Mouse (Mus musculus): ENCODE measurements at regions not wholly inside any gene's neighbourhood (a gene's known extent, or its start where the extent isn't known, plus 50 kb on each side); places are given as distances from the start of the nearest gene placed in this dataset.
"Not testable (repeated sequence)": the region's sequence is repeated elsewhere in the genome, so short reads cannot be mapped to it uniquely, and the experiment has no call there.

- no peak for ATAC-seq
- no peaks in the 10 kb centered on the region for H3K27me3 ChIP-seq
- no peaks in the 10 kb centered on the region for H3K9me3 ChIP-seq
- H3K36me3 ChIP-seq = no peaks in the 10 kb centered on the region
- no peak overlapping the region for H3K27ac ChIP-seq
- no peak overlapping the region for H3K4me3 ChIP-seq (replicated peaks)
- no peaks in the 10 kb centered on the region for H3K4me1 ChIP-seq (replicated peaks)
- no peak overlapping the region for H3K9ac ChIP-seq (replicated peaks)
- WGBS = 92% methylated on average over 4 of the region's 4 CpGs
- no peak overlapping the region for H3K4me2 ChIP-seq (replicated peaks)
These were observed 196.4 kb downstream of the Tdrd3 start for GRCm38 (mm10) chr14:87612871-87613270.

GRCm38 (mm10) chr14:87619368-87620035 is 203.1 kb downstream of the Tdrd3 start:
- no peak overlapping the region for H3K9ac ChIP-seq (replicated peaks)
- H3K36me3 ChIP-seq = no peaks in the 10 kb centered on the region
- H3K4me1 ChIP-seq (replicated peaks) = no peaks in the 10 kb centered on the region
- no peak for ATAC-seq
- H3K27me3 ChIP-seq = no peaks in the 10 kb centered on the region
- 69% methylated on average over 5 of the region's 5 CpGs for WGBS
- no peak overlapping the region for H3K4me3 ChIP-seq (replicated peaks)
- H3K27ac ChIP-seq = no peak overlapping the region
- H3K9me3 ChIP-seq = no peaks in the 10 kb centered on the region
- H3K4me2 ChIP-seq (replicated peaks) = no peak overlapping the region

GRCm38 (mm10) chr14:87631078-87631813 is 214.8 kb downstream of the Tdrd3 start:
- Histone ChIP-seq H3K4me3 (replicated peaks) (no peak overlapping the region), H3K9ac (replicated peaks) (no peak overlapping the region), H3K4me2 (replicated peaks) (no peak overlapping the region), H3K27ac (no peak overlapping the region), H3K36me3 (no peaks in the 10 kb centered on the region), H3K9me3 (no peaks in the 10 kb centered on the region), H3K27me3 (no peaks in the 10 kb centered on the region), H3K4me1 (replicated peaks) (no peaks in the 10 kb centered on the region)
- ATAC-seq = 0 out of 2 replicates have a peak, but pooled peaks have one; percentile 40
- WGBS = 62% methylated on average over 7 of the region's 7 CpGs

- ATAC-seq = no peak
- no peaks in the 10 kb centered on the region for H3K9me3 ChIP-seq
These were observed 218.2 kb downstream of the Tdrd3 start for GRCm38 (mm10) chr14:87634596-87634995.

GRCm38 (mm10) chr14:87637131-87637530 is 220.7 kb downstream of the Tdrd3 start:
- no peak overlapping the region for H3K4me2 ChIP-seq (replicated peaks)
- no peaks in the 10 kb centered on the region for H3K27me3 ChIP-seq
- H3K9ac ChIP-seq (replicated peaks) = no peak overlapping the region
- H3K4me1 ChIP-seq (replicated peaks) = no peaks in the 10 kb centered on the region
- no peak overlapping the region for H3K27ac ChIP-seq
- H3K9me3 ChIP-seq = no peaks in the 10 kb centered on the region
- WGBS = 89% methylated on average over 2 of the region's 2 CpGs
- ATAC-seq = no peak
- H3K36me3 ChIP-seq = no peaks in the 10 kb centered on the region
- no peak overlapping the region for H3K4me3 ChIP-seq (replicated peaks)

More at GRCm38 (mm10) chr14:87634596-87634995, 218.2 kb downstream of the Tdrd3 start:
- no peak overlapping the region for H3K9ac ChIP-seq (replicated peaks)
- no peaks in the 10 kb centered on the region for H3K36me3 ChIP-seq
- no peak overlapping the region for H3K4me2 ChIP-seq (replicated peaks)
- H3K27me3 ChIP-seq = no peaks in the 10 kb centered on the region
- 24% methylated on average over 3 of the region's 3 CpGs for WGBS
- H3K27ac ChIP-seq = no peak overlapping the region
- H3K4me3 ChIP-seq (replicated peaks) = no peak overlapping the region
- no peaks in the 10 kb centered on the region for H3K4me1 ChIP-seq (replicated peaks)

GRCm38 (mm10) chr14:87667910-87668309 is 251.5 kb downstream of the Tdrd3 start:
- Histone ChIP-seq H3K27me3 (no peaks in the 10 kb centered on the region), H3K36me3 (no peaks in the 10 kb centered on the region), H3K4me3 (replicated peaks) (no peak overlapping the region), H3K27ac (no peak overlapping the region), H3K9ac (replicated peaks) (no peak overlapping the region), H3K4me2 (replicated peaks) (no peak overlapping the region), H3K4me1 (replicated peaks) (0 out of 2 replicates have a peak, but pooled peaks cover 2% of the 10 kb centered on the region), H3K9me3 (no peaks in the 10 kb centered on the region)
- ATAC-seq = peak; percentile 58
- 74% methylated on average over 2 of the region's 2 CpGs for WGBS

GRCm38 (mm10) chr14:87669496-87669895 is 253.1 kb downstream of the Tdrd3 start:
- H3K4me1 ChIP-seq (replicated peaks) = 0 out of 2 replicates have a peak, but pooled peaks cover 2% of the 10 kb centered on the region
- no peak overlapping the region for H3K4me2 ChIP-seq (replicated peaks)
- WGBS = 93% methylated on average over 2 of the region's 2 CpGs
- no peak overlapping the region for H3K9ac ChIP-seq (replicated peaks)
- H3K9me3 ChIP-seq = no peaks in the 10 kb centered on the region
- no peak overlapping the region for H3K4me3 ChIP-seq (replicated peaks)
- ATAC-seq = no peak
- H3K36me3 ChIP-seq = no peaks in the 10 kb centered on the region
- no peaks in the 10 kb centered on the region for H3K27me3 ChIP-seq
- H3K27ac ChIP-seq = no peak overlapping the region

GRCm38 (mm10) chr14:87680788-87681187 is 264.3 kb downstream of the Tdrd3 start:
- Histone ChIP-seq H3K4me2 (replicated peaks) (no peak overlapping the region), H3K4me1 (replicated peaks) (no peaks in the 10 kb centered on the region), H3K27ac (no peak overlapping the region), H3K36me3 (no peaks in the 10 kb centered on the region), H3K9ac (replicated peaks) (no peak overlapping the region), H3K27me3 (no peaks in the 10 kb centered on the region), H3K4me3 (replicated peaks) (no peak overlapping the region), H3K9me3 (no peaks in the 10 kb centered on the region)
- 83% methylated on average over 3 of the region's 3 CpGs for WGBS
- no peak for ATAC-seq

GRCm38 (mm10) chr14:87683091-87683806 is 266.8 kb downstream of the Tdrd3 start:
- not testable (repeated sequence) for H3K4me1 ChIP-seq (replicated peaks); ATAC-seq; H3K4me2 ChIP-seq (replicated peaks); H3K9ac ChIP-seq (replicated peaks); H3K4me3 ChIP-seq (replicated peaks); H3K27ac ChIP-seq; H3K27me3 ChIP-seq; H3K36me3 ChIP-seq; H3K9me3 ChIP-seq
- WGBS = 91% methylated on average over 4 of the region's 4 CpGs

GRCm38 (mm10) chr14:87689866-87690265 is 273.4 kb downstream of the Tdrd3 start:
- no peak for ATAC-seq
- H3K27me3 ChIP-seq = no peaks in the 10 kb centered on the region
- no peak overlapping the region for H3K4me3 ChIP-seq (replicated peaks)
- H3K36me3 ChIP-seq = no peaks in the 10 kb centered on the region
- H3K9me3 ChIP-seq = no peaks in the 10 kb centered on the region
- H3K4me1 ChIP-seq (replicated peaks) = no peaks in the 10 kb centered on the region
- WGBS = 90% methylated on average over 3 of the region's 3 CpGs
- H3K27ac ChIP-seq = no peak overlapping the region
- no peak overlapping the region for H3K9ac ChIP-seq (replicated peaks)
- H3K4me2 ChIP-seq (replicated peaks) = no peak overlapping the region

- Histone ChIP-seq H3K27me3 (no peaks in the 10 kb centered on the region), H3K9ac (replicated peaks) (no peak overlapping the region), H3K36me3 (no peaks in the 10 kb centered on the region), H3K4me2 (replicated peaks) (no peak overlapping the region), H3K4me3 (replicated peaks) (no peak overlapping the region), H3K9me3 (no peaks in the 10 kb centered on the region), H3K4me1 (replicated peaks) (no peaks in the 10 kb centered on the region), H3K27ac (no peak overlapping the region)
- ATAC-seq = no peak
- WGBS = 95% methylated on average over 1 of the region's 1 CpGs
These were observed 320.0 kb downstream of the Tdrd3 start for GRCm38 (mm10) chr14:87736456-87736855.

- H3K4me2 ChIP-seq (replicated peaks) = no peak overlapping the region
- no peaks in the 10 kb centered on the region for H3K36me3 ChIP-seq
- H3K27ac ChIP-seq = no peak overlapping the region
- WGBS = 38% methylated on average over 8 of the region's 8 CpGs
- H3K9me3 ChIP-seq = no peaks in the 10 kb centered on the region
- no peak overlapping the region for H3K4me3 ChIP-seq (replicated peaks)
- no peaks in the 10 kb centered on the region for H3K27me3 ChIP-seq
- peak; percentile 65; the same call in 1 of the 2 replicates for ATAC-seq
- H3K4me1 ChIP-seq (replicated peaks) = peaks cover 7% of the 10 kb centered on the region; the same call in 1 of the 2 replicates
- no peak overlapping the region for H3K9ac ChIP-seq (replicated peaks)
These were observed 329.1 kb downstream of the Tdrd3 start for GRCm38 (mm10) chr14:87745524-87745923.
